Mouse (Mus musculus) ES-Bruce4 (cell line): Measurements from ENCODE around the gene Nudt17. TPM values are rescaled to one million over a fixed set of nuclear protein-coding genes. Genes with fewer than 3 reads are reported as not detected.
A peak's percentile ranks its signal among the peaks of the same experiment; 100 is the strongest.
"Not testable (repeated sequence)": the region's sequence is repeated elsewhere in the genome, so short reads cannot be mapped to it uniquely, and the experiment has no call there.

ENCODE experiments used
- H3K27ac ChIP-seq: 2 replicates; pipeline ENCODE4 v1.5.1; 2012; ENCODE audit warnings: low read length, inconsistent platforms; ENCODE audit not compliant: insufficient read depth
- H3K27me3 ChIP-seq: 2 replicates; pipeline ENCODE4 v1.6.1; 2012; ENCODE audit warnings: mild to moderate bottlenecking, low read length, inconsistent platforms; ENCODE audit not compliant: control insufficient read depth, poor library complexity, insufficient read depth, severe bottlenecking
- H3K36me3 ChIP-seq: 2 replicates; pipeline ENCODE4 v1.6.1; 2012; ENCODE audit warnings: inconsistent platforms, mild to moderate bottlenecking, low read length, moderate library complexity; ENCODE audit not compliant: control insufficient read depth, poor library complexity, insufficient read depth, severe bottlenecking
- H3K4me1 ChIP-seq: one replicate; pipeline ENCODE4 v1.8.1; 2011; ENCODE audit warnings: low read length; ENCODE audit not compliant: control insufficient read depth, insufficient read depth
- H3K4me3 ChIP-seq: 2 replicates; pipeline ENCODE4 v1.5.1; 2011; ENCODE audit warnings: low read depth, mild to moderate bottlenecking, low read length
- H3K9ac ChIP-seq: 2 replicates; pipeline ENCODE4 v1.6.1; 2012; ENCODE audit warnings: low read depth, mild to moderate bottlenecking, inconsistent platforms; ENCODE audit not compliant: poor library complexity, severe bottlenecking
- H3K9me3 ChIP-seq: replicated peaks from 2 replicates; pipeline ENCODE4 v1.6.1; 2012; ENCODE audit warnings: mild to moderate bottlenecking, low read length, inconsistent platforms; ENCODE audit not compliant: control insufficient read depth, poor library complexity, insufficient read depth, severe bottlenecking
- CTCF ChIP-seq: IDR thresholded peaks from one replicate; pipeline ENCODE4 v1.8.1; 2011; ENCODE audit warnings: low read depth, low read length
- EP300 ChIP-seq: IDR thresholded peaks from 2 replicates; pipeline ENCODE4 v1.6.1; 2011; ENCODE audit warnings: low read depth, low read length; ENCODE audit not compliant: insufficient read depth
- POLR2A ChIP-seq: IDR thresholded peaks from one replicate; pipeline ENCODE4 v1.8.1; 2011; ENCODE audit warnings: low read length; ENCODE audit not compliant: insufficient read depth
- polyA plus RNA-seq: library from polyadenylated mRNA; stranded (reverse); fragments of >200 nt; gene quantifications from 2 replicates; pipeline ENCODE4 v1.2.4, GENCODE M21; 2011; ENCODE audit warnings: low read depth; ENCODE audit not compliant: missing spikeins, insufficient read depth, insufficient read length

The Nudt17 gene
- polyA plus RNA-seq = 9.9 and 10.7 TPM in 2 replicates

DNA sequence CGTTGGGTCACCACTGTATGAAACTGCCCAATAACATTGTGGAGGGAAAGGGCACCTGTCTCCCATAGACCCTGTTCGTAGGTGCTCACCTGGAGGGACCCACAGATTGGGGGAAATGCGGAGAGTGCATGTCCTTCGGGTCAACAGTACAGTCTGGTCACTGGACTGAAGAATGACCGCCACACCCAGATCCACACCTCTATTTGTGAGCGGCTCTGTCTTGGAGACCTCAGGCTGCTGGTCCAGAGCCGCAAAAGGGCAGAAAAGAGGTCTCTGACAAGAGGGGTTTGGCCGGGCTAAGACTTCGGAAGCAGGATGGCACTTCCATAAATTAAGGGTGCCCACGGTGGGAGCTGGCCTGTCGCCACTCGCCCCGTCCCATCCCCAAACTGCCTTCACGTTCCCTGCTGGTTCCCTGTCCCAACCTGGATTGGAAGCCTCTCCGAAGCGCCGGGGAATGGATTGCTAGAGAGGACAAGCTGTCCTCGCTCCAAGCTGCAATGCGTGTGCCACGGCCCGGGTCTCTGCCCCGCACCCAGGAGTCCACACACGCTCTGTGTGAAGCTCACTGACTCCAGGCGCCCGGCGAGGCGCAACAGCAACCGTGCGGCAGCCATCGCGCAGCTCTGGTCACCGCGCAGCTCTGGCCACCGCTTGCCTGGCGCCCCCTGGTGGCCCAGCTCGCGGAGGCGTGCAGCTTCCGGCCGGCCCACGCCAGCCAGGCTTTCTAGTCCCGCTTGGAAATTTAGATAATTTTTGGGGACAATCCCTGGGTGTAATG lies at the start of gene Nudt17:
Gene Nudt17, minus strand, starts transcription at position 660 of the 781 bp plus-strand sequence.
- no peak within 1 kb of the TSS for H3K27ac ChIP-seq

DNA sequence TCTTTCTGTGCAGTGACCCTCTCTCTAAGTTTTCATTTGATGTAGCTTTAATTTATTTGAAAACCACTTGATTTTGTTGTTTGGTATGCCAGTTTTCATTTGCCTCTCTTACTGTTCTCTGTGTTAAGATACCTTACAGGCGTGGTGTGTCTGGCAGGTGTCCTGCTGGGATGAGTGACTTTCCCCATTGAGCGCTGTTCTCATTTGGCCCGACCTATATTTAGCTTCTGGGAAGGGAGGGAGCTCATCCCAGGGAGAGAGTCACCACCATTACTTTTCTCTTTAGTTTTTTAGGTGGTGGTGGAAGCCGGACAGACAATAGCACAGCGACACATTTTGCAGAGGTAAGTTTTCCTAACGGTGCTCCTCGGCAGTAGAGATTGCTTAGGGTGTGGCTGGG lies 49.3 kb upstream of the Nudt17 start:
- Histone ChIP-seq H3K27me3 (no peaks in the 10 kb centered on the region), H3K36me3 (no peaks in the 10 kb centered on the region; the same call in 1 of the 2 replicates), H3K9me3 (peaks cover 14% of the 10 kb centered on the region), H3K4me3 (no peak overlapping the region), H3K4me1 (no peaks in the 10 kb centered on the region), H3K27ac (no peak overlapping the region), H3K9ac (no peak overlapping the region)
- no peak for TF ChIP-seq CTCF
- no peak for TF ChIP-seq EP300
- no peak for TF ChIP-seq POLR2A

More for the DNA sequence above, at the start of gene Nudt17:
- Histone ChIP-seq H3K36me3 (peaks cover 19% of the 10 kb centered on the region), H3K27me3 (no peaks in the 10 kb centered on the region), H3K4me3 (peak within 1 kb of the TSS; percentile 68), H3K4me1 (peaks cover 7% of the 10 kb centered on the region), H3K9ac (peak within 1 kb of the TSS; percentile 51), H3K9me3 (no peaks in the 10 kb centered on the region)
- no peak for TF ChIP-seq EP300
- TF ChIP-seq CTCF = peak; percentile 84
- no peak for TF ChIP-seq POLR2A

DNA sequence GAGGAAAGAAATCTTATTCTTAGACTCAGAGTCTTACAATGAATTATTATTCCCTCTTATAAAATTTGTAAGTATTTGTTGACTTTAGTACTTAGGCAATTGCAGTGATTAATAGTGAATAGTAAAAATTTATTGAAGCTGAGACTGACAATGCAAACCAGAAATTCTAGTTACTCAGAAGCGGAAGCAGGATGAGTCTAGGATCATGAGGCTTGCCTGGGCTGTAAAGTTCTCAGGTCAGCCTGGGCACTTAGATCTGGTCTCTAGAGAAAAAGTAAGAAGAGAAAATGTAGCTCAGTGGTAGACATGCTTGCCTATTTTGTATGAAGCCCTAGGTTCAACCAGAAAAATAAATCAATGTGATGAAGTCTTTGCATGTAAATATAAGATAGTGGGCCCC lies 47.6 kb upstream of the Nudt17 start:
- TF ChIP-seq POLR2A = no peak
- TF ChIP-seq CTCF = no peak
- no peak for TF ChIP-seq EP300
- Histone ChIP-seq H3K4me3 (no peak overlapping the region), H3K9me3 (peaks cover 10% of the 10 kb centered on the region), H3K36me3 (no peaks in the 10 kb centered on the region; the same call in 1 of the 2 replicates), H3K27me3 (no peaks in the 10 kb centered on the region), H3K4me1 (no peaks in the 10 kb centered on the region), H3K27ac (no peak overlapping the region), H3K9ac (no peak overlapping the region)

DNA sequence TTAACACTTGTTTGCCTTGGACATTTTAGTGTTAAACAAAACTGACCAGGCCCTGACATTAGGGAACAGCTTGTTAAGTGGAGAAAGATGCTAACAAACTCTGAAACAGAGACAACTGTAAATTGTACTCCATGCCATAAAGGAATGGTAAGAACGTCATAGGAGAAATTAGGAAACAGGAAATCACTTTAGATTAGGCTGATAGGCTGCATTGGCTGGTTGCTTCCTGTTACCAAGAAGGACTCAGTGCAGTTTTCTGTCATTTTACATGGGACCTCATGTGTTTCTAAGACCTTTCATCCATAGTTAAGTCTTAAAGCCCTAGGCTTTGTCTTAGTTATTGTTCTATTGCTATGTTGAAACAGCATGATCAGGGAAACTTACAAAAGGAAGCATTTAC lies 38.5 kb upstream of the Nudt17 start:
- Histone ChIP-seq H3K9me3 (no peaks in the 10 kb centered on the region), H3K27me3 (no peaks in the 10 kb centered on the region), H3K4me3 (no peak overlapping the region), H3K4me1 (peaks cover 2% of the 10 kb centered on the region), H3K27ac (no peak overlapping the region), H3K36me3 (no peaks in the 10 kb centered on the region; the same call in 1 of the 2 replicates), H3K9ac (no peak overlapping the region)
- TF ChIP-seq POLR2A = no peak
- no peak for TF ChIP-seq CTCF
- TF ChIP-seq EP300 = no peak

GRCm38 (mm10) chr3:96744348-96744747 lies 36.0 kb upstream of the Nudt17 start:
- Histone ChIP-seq H3K9me3 (no peaks in the 10 kb centered on the region), H3K27me3 (no peaks in the 10 kb centered on the region)
- TF ChIP-seq EP300 = no peak

DNA sequence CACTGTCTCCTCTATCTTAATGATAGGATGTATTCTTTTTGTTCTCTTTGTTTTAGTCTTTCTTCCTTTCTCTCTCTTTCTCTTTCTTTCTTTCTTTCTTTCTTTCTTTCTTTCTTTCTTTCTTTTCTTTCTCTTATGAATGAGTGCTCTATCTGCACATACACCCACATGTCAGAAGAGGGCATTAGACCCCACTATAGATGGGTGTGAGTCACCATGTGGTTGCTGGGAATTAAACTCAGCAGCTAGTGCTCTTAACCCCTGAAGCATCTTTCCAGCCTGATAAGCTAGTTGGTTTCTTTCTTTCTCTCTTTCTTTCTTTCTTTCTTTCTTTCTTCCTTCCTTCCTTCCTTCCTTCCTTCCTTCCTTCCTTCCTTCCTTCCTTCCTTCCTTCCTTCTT lies 31.9 kb upstream of the Nudt17 start:
- H3K27me3 ChIP-seq, H3K9me3 ChIP-seq, H3K27ac ChIP-seq, H3K36me3 ChIP-seq, H3K9ac ChIP-seq, H3K4me1 ChIP-seq, H3K4me3 ChIP-seq: not testable (repeated sequence)

More at GRCm38 (mm10) chr3:96744348-96744747, 36.0 kb upstream of the Nudt17 start:
- Histone ChIP-seq H3K27ac (no peak overlapping the region), H3K36me3 (no peaks in the 10 kb centered on the region; the same call in 1 of the 2 replicates), H3K4me1 (peaks cover 2% of the 10 kb centered on the region), H3K4me3 (no peak overlapping the region), H3K9ac (no peak overlapping the region)
